Mouse (Mus musculus) E14TG2a.4 (cell line): ENCODE results near the gene Rec114.

ENCODE experiments used
- CTCF ChIP-seq: conservative IDR thresholded peaks from 2 replicates; pipeline ENCODE4 v1.5.1; 2014; ENCODE audit warnings: low read length
- NANOG ChIP-seq: IDR thresholded peaks from 2 replicates; pipeline ENCODE4 v1.6.1; 2014; ENCODE audit warnings: borderline replicate concordance, low read length, mixed read lengths
- POU5F1 ChIP-seq: IDR thresholded peaks from 2 replicates; pipeline ENCODE4 v1.6.1; 2014; ENCODE audit warnings: low read length, borderline replicate concordance

- TF ChIP-seq CTCF (no peak), POU5F1 (no peak), NANOG (no peak)
These were observed 31.0 kb upstream of the Rec114 start for GRCm38 (mm10) chr9:58774761-58775160.
